23 mouse cellular contexts compared by ENCODE assay signal in genomic region chr8:80399594-80400207, GRCm38 (mm10).
"Had no signal": no experiment of that assay in that cellular context is flagged by ENCODE, and none has a peak within 500 bp of the region (broad histone marks: within the 10 kb centered on the region; RNA-seq: fewer than 3 reads in every experiment).

No protein-coding gene starts in this region.

- H3K27ac ChIP-seq: hindbrain, embryonic 15.5 days; layer of hippocampus, adult 2 months; limb, embryonic 10.5 days; limb, embryonic 13.5 days; liver, embryonic 14.5 days; midbrain, embryonic 10.5 days; midbrain, embryonic 13.5 days; neural tube, embryonic 13.5 days; stomach, postnatal 0 days had no signal

- H3K36me3 ChIP-seq: hindbrain, embryonic 15.5 days; limb, embryonic 10.5 days; limb, embryonic 13.5 days; midbrain, embryonic 10.5 days; midbrain, embryonic 13.5 days; neural tube, embryonic 13.5 days had no signal

- H3K9me3 ChIP-seq: hindbrain, embryonic 15.5 days; limb, embryonic 10.5 days; limb, embryonic 13.5 days; megakaryocyte, embryonic 14.5 days; midbrain, embryonic 10.5 days; midbrain, embryonic 13.5 days; neural tube, embryonic 13.5 days had no signal

- H3K4me1 ChIP-seq: hindbrain, embryonic 15.5 days; limb, embryonic 10.5 days; limb, embryonic 13.5 days; megakaryocyte, embryonic 14.5 days; midbrain, embryonic 10.5 days; midbrain, embryonic 13.5 days; neural tube, embryonic 13.5 days had no signal

- H3K4me3 ChIP-seq: hindbrain, embryonic 15.5 days; layer of hippocampus, adult 2 months; limb, embryonic 10.5 days; limb, embryonic 13.5 days; megakaryocyte, embryonic 14.5 days; midbrain, embryonic 10.5 days; midbrain, embryonic 13.5 days; myocyte; neural tube, embryonic 13.5 days had no signal

- H3K27me3 ChIP-seq: hindbrain, embryonic 15.5 days; limb, embryonic 13.5 days; megakaryocyte, embryonic 14.5 days; midbrain, embryonic 13.5 days; neural tube, embryonic 13.5 days had no signal

- H3K9ac ChIP-seq: hindbrain, embryonic 15.5 days; limb, embryonic 13.5 days; liver, embryonic 14.5 days; liver, postnatal 0 days; midbrain, embryonic 13.5 days; neural tube, embryonic 13.5 days had no signal

- DNase-seq: kidney, adult 2 months; layer of hippocampus, adult 9-11 months; liver; liver, postnatal 0 days; right cerebral cortex, adult 18-20 months; right cerebral cortex, postnatal 14 days; right cerebral cortex, postnatal 4 days; thymus, adult 2 months; thymus, postnatal 14 days; thymus, postnatal 4 days had no signal

- ATAC-seq: intestine, postnatal 0 days; liver, postnatal 0 days; midbrain, embryonic 13.5 days; midbrain, embryonic 16.5 days had no signal

- H3K4me2 ChIP-seq: hindbrain, embryonic 15.5 days; limb, embryonic 13.5 days; midbrain, embryonic 13.5 days; neural tube, embryonic 13.5 days had no signal
